In the genomic region with DNA sequence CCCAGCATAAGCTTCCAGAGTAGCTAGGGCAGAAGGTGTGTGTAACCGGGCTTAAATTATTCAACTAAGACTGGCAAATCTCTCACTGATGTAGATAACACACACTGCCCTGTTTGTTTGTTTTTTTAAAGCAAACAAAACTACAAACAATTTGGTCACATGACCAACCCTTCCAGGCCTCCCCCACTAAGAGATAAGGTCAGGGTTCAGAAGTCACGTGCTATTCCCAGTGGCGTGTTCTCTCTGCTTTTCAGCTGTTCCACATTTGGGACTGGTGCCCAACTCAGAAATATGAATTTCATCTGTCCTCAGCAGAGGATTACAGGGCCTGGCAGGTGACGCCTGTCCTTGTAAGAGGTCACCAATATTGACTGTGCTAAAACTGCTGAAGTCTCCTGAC, we compare ENCODE assay signal across 30 mouse cellular contexts. TPM values are rescaled to one million over a fixed set of nuclear protein-coding genes. Genes with fewer than 3 reads are reported as not detected.
DNase-seq lines count a peak whose midpoint lies in the region; ATAC-seq and TF ChIP-seq lines count a peak whose summit lies in the region.
"Had no signal": no experiment of that assay in that cellular context is flagged by ENCODE, and none has a peak within 500 bp of the region (broad histone marks: within the 10 kb centered on the region; RNA-seq: fewer than 3 reads in every experiment).

No protein-coding gene starts in this region.

- H3K27ac ChIP-seq in heart, embryonic 11.5 days (ENCODE audit: low read depth, low read length): 0 out of 2 replicates have a peak overlapping the region, but pooled peaks have one; percentile 1
- H3K27ac ChIP-seq in heart, embryonic 13.5 days (replicated peaks): no peak overlapping the region
- H3K27ac ChIP-seq in thymus, adult 2 months (ENCODE audit: control insufficient read depth, insufficient read depth, low read length): peak overlapping the region; percentile 97; the same call in 1 of the 2 replicates
- H3K27ac ChIP-seq: embryonic facial prominence, embryonic 10.5 days; embryonic facial prominence, embryonic 12.5 days; forebrain, embryonic 10.5 days; forebrain, embryonic 12.5 days had no signal

- no peaks in the 10 kb centered on the region for H3K4me1 ChIP-seq in heart, embryonic 11.5 days (ENCODE audit: control insufficient read depth, insufficient read depth, low read length)
- H3K4me1 ChIP-seq in heart, embryonic 13.5 days: peaks cover 7% of the 10 kb centered on the region
- peaks cover 50% of the 10 kb centered on the region for H3K4me1 ChIP-seq in thymus, adult 2 months (replicated peaks; ENCODE audit: control insufficient read depth, insufficient read depth, low read length)
- H3K4me1 ChIP-seq: embryonic facial prominence, embryonic 12.5 days had no signal

- DNase-seq in heart, postnatal 4 days: no peak
- no peak for DNase-seq in heart, adult 8-10 months (ENCODE audit: low spot score)
- DNase-seq in thymus, adult 2 months: no peak
- DNase-seq in thymus, postnatal 25 days: no peak
- DNase-seq in right cerebral cortex, postnatal 10 days (ENCODE audit: low spot score in 2 of 2): no peak
- DNase-seq: adrenal gland, adult 8-10 months; adrenal gland, postnatal 14 days; adrenal gland, postnatal 36 days; cerebellum, adult 11-12 months; cerebellum, adult 9-10 months; cerebellum, postnatal 10 days; cerebellum, postnatal 25 days had no signal

- H3K9ac ChIP-seq in heart, embryonic 11.5 days (ENCODE audit: low read depth, low read length): no peak overlapping the region
- no peak overlapping the region for H3K9ac ChIP-seq in heart, embryonic 13.5 days
- H3K9ac ChIP-seq: embryonic facial prominence, embryonic 12.5 days; forebrain, embryonic 12.5 days had no signal

- TF ChIP-seq CTCF in thymus, adult 2 months (IDR thresholded peaks at IDR 0.05; ENCODE audit: borderline replicate concordance, control insufficient read depth, extremely low read depth, insufficient read depth, low read length, poor library complexity): no peak

- no peak overlapping the region for H3K4me3 ChIP-seq in heart, embryonic 11.5 days (ENCODE audit: low read depth, low read length)
- no peak overlapping the region for H3K4me3 ChIP-seq in heart, embryonic 13.5 days
- H3K4me3 ChIP-seq in thymus, adult 2 months (ENCODE audit: control insufficient read depth, insufficient read depth, low read length): no peak overlapping the region
- H3K4me3 ChIP-seq: embryonic facial prominence, embryonic 10.5 days; embryonic facial prominence, embryonic 12.5 days; erythroblast, embryonic 14.5 days; forebrain, embryonic 10.5 days; forebrain, embryonic 12.5 days had no signal

- no peak overlapping the region for H3K4me2 ChIP-seq in heart, embryonic 11.5 days
- H3K4me2 ChIP-seq in heart, embryonic 13.5 days: no peak overlapping the region
- H3K4me2 ChIP-seq: embryonic facial prominence, embryonic 12.5 days; forebrain, embryonic 12.5 days had no signal

- no peaks in the 10 kb centered on the region for H3K36me3 ChIP-seq in heart, embryonic 11.5 days (ENCODE audit: control insufficient read depth, insufficient read depth, low read length)
- no peaks in the 10 kb centered on the region for H3K36me3 ChIP-seq in heart, embryonic 13.5 days
- H3K36me3 ChIP-seq in thymus, adult 2 months (ENCODE audit: control insufficient read depth, insufficient read depth, low read length): no peaks in the 10 kb centered on the region
- H3K36me3 ChIP-seq: embryonic facial prominence, embryonic 10.5 days; embryonic facial prominence, embryonic 12.5 days had no signal

- no peaks in the 10 kb centered on the region for H3K9me3 ChIP-seq in heart, embryonic 11.5 days (replicated peaks; ENCODE audit: control insufficient read depth, low read length)
- H3K9me3 ChIP-seq in heart, embryonic 13.5 days: peaks cover 5% of the 10 kb centered on the region; the same call in 1 of the 2 replicates
- H3K9me3 ChIP-seq: embryonic facial prominence, embryonic 10.5 days; embryonic facial prominence, embryonic 12.5 days; forebrain, embryonic 12.5 days had no signal

- TF ChIP-seq POLR2A in thymus, adult 2 months (IDR thresholded peaks at IDR 0.05; ENCODE audit: control insufficient read depth, extremely low read depth, insufficient read depth, low read length, poor library complexity): no peak

- no peaks in the 10 kb centered on the region for H3K27me3 ChIP-seq in heart, embryonic 11.5 days (ENCODE audit: control insufficient read depth, insufficient read depth, low read length)
- no peaks in the 10 kb centered on the region for H3K27me3 ChIP-seq in heart, embryonic 13.5 days (replicated peaks)
- no peaks in the 10 kb centered on the region for H3K27me3 ChIP-seq in thymus, adult 2 months (ENCODE audit: control insufficient read depth, insufficient read depth, low read length)
- H3K27me3 ChIP-seq: embryonic facial prominence, embryonic 12.5 days; forebrain, embryonic 12.5 days; Patski had no signal

- 70% methylated on average over 4 of the region's 4 CpGs for WGBS in heart, embryonic 11.5 days (ENCODE audit: insufficient replicate concordance)
- WGBS in heart, embryonic 13.5 days: 69% methylated on average over 4 of the region's 4 CpGs
- 98% methylated on average over 4 of the region's 4 CpGs for WGBS in thymus, adult 2 months

- ATAC-seq in heart, embryonic 11.5 days (replicated peaks; ENCODE audit: insufficient number of reproducible peaks, low FRiP score, low TSS enrichment): no peak
- ATAC-seq in heart, embryonic 13.5 days (ENCODE audit: extremely low read depth, insufficient number of reproducible peaks, low FRiP score, low TSS enrichment): 0 out of 2 replicates have a peak, but pooled peaks have one; percentile 37
- ATAC-seq in erythroblast, adult 5-6 weeks (replicated peaks; ENCODE audit: low FRiP score, poor library complexity, severe bottlenecking): peak; percentile 34; the same call in 1 of the 2 replicates
- ATAC-seq: activated CD4-positive, CD25-positive, alpha-beta regulatory T cell, adult 4 months; forebrain, embryonic 14.5 days; forebrain, embryonic 16.5 days; Patski had no signal

RNA-seq across cellular contexts. Expression of a gene that starts 15.2 kb away (rescaled TPM):
- polyA plus RNA-seq in heart, embryonic 11.5 days (2014; fragmentation: Nextera tagmentation; extraction: Ambion mirVana): 5.9 and 7.1 TPM in 2 replicates
- total RNA-seq in heart, postnatal 4 days (2021): under 1 TPM; 0.74 to 0.88 TPM
- polyA plus RNA-seq in heart, embryonic 13.5 days (2015; fragmentation: Nextera tagmentation; extraction: Ambion mirVana): 2.0 and 2.7 TPM in 2 replicates
- total RNA-seq in heart, adult 8-10 months (2022): under 1 TPM; 0.16 to 0.72 (median 0.33) TPM
- 20.5 and 20.9 TPM in 2 replicates for polyA plus RNA-seq in thymus, adult 2 months (2012; rRNA removed)
- total RNA-seq in erythroblast, adult 5-6 weeks (2015; ENCODE audit: low replicate concordance): 20.0 and 26.1 TPM in 2 replicates
- 24.4 and 40.0 TPM in 2 replicates for total RNA-seq in erythroblast, adult 5-6 weeks (2017; ENCODE audit: low replicate concordance)

RNA-seq across cellular contexts. Expression of a gene that starts 46.2 kb away (rescaled TPM):
- polyA plus RNA-seq in heart, embryonic 11.5 days (2014; fragmentation: Nextera tagmentation; extraction: Ambion mirVana): 0.84 and 0.93 TPM in 2 replicates
- total RNA-seq in heart, postnatal 4 days (2021): 1 to 10 TPM; 2.4 to 2.5 TPM
- 0.52 TPM in 2 replicates for polyA plus RNA-seq in heart, embryonic 13.5 days (2015; fragmentation: Nextera tagmentation; extraction: Ambion mirVana)
- total RNA-seq in heart, adult 8-10 months (2022): 1 to 10 TPM; 4.2 to 5.1 (median 4.7) TPM
- polyA plus RNA-seq in thymus, adult 2 months (2012; rRNA removed): 0.46 and 0.47 TPM in 2 replicates
- 0.42 and 0.77 TPM in 2 replicates for total RNA-seq in erythroblast, adult 5-6 weeks (2015; ENCODE audit: low replicate concordance)
- total RNA-seq in erythroblast, adult 5-6 weeks (2017; ENCODE audit: low replicate concordance): 0.14 and 0.17 TPM in 2 replicates
- polyA plus RNA-seq: activated CD4-positive, CD25-positive, alpha-beta regulatory T cell, adult 4 months; C2C12; erythroblast, embryonic 14.5 days had no signal

RNA-seq across cellular contexts. Expression of a gene that starts 56.2 kb away (rescaled TPM):
- polyA plus RNA-seq in heart, embryonic 11.5 days (2014; fragmentation: Nextera tagmentation; extraction: Ambion mirVana): not detected in 2 replicates
- not detected for total RNA-seq in heart, postnatal 4 days (2021)
- polyA plus RNA-seq in heart, embryonic 13.5 days (2015; fragmentation: Nextera tagmentation; extraction: Ambion mirVana): not detected in 2 replicates
- not detected for total RNA-seq in heart, adult 8-10 months (2022)
- polyA plus RNA-seq in thymus, adult 2 months (2012; rRNA removed): 0.22 and 0.27 TPM in 2 replicates
- total RNA-seq in erythroblast, adult 5-6 weeks (2015; ENCODE audit: low replicate concordance): not detected in 2 replicates
- total RNA-seq in erythroblast, adult 5-6 weeks (2017; ENCODE audit: low replicate concordance): not detected in 2 replicates
- total RNA-seq: adrenal gland, adult 18-20 months; adrenal gland, adult 8-10 months; adrenal gland, postnatal 14 days; adrenal gland, postnatal 36 days; ES-E14 had no signal
- polyA plus RNA-seq: activated CD4-positive, CD25-positive, alpha-beta regulatory T cell, adult 4 months; C2C12; cerebellum, adult 2 months; cortical plate, adult 2 months; embryonic facial prominence, embryonic 10.5 days; embryonic facial prominence, embryonic 12.5 days; embryonic facial prominence, embryonic 14.5 days; erythroblast, embryonic 14.5 days; forebrain, embryonic 10.5 days; forebrain, embryonic 12.5 days; Patski had no signal

Comparison
In these comparisons a context has a peak if more than half of its experiments do, and no peak if none do; other contexts are left out.
1. RNA of a gene that starts 15.2 kb away (total RNA-seq): 20.0 to 40.0 TPM in erythroblast, adult 5-6 weeks; 0.74 to 0.88 TPM in heart, postnatal 4 days and 0.16 to 0.72 TPM in heart, adult 8-10 months; every median in the first group is over 10 times any median in the second.